Mouse (Mus musculus) mesoderm, embryonic 11.5 days (tissue): ENCODE measurements at regions not wholly inside any gene's neighbourhood (a gene's known extent, or its start where the extent isn't known, plus 50 kb on each side); places are given as distances from the start of the nearest gene placed in this dataset.

Experiments
- DNase-seq: peaks from one replicate; pipeline ENCODE4 v3.0.0-alpha.2; 2012; ENCODE audit warnings: low read depth, low spot score

- no peak for DNase-seq
Measured at GRCm38 (mm10) chr11:28660377-28660776, 76.3 kb upstream of the Ccdc85a start.

- no peak for DNase-seq
Measured at GRCm38 (mm10) chr11:28655169-28655846, 71.2 kb upstream of the Ccdc85a start.

GRCm38 (mm10) chr11:28649446-28649845 is 65.3 kb upstream of the Ccdc85a start:
- no peak for DNase-seq

- no peak for DNase-seq
Measured at GRCm38 (mm10) chr11:28648916-28649315, 64.8 kb upstream of the Ccdc85a start.

GRCm38 (mm10) chr11:28639081-28639480 is 55.0 kb upstream of the Ccdc85a start:
- no peak for DNase-seq

- DNase-seq = no peak
Measured at GRCm38 (mm10) chr11:28636752-28637151, 52.6 kb upstream of the Ccdc85a start.
